Mouse (Mus musculus): ENCODE data around the gene Cp. TPM values are rescaled to one million over a fixed set of nuclear protein-coding genes. Genes with fewer than 3 reads are reported as not detected.

Cp gene
- total RNA-seq, 2 experiments from 2014 or later, result 8.2 to 12.3 TPM

Other genes with a start within 250 kb of the Cp start
- 10 to 100 TPM; 18.6 to 19.8 TPM for gene Hps3, start 78.3 kb downstream of the Cp start, total RNA-seq (2021)
- gene Hltf, start 100.8 kb downstream of the Cp start, total RNA-seq (2021), result 10 to 100 TPM; 18.8 to 19.1 TPM
- 10 to 100 TPM; 48.2 to 53.2 TPM for gene Gyg, start 198.3 kb downstream of the Cp start, total RNA-seq (2021)

Measured in layer of hippocampus, postnatal 14 days (tissue).